In the genomic region with DNA sequence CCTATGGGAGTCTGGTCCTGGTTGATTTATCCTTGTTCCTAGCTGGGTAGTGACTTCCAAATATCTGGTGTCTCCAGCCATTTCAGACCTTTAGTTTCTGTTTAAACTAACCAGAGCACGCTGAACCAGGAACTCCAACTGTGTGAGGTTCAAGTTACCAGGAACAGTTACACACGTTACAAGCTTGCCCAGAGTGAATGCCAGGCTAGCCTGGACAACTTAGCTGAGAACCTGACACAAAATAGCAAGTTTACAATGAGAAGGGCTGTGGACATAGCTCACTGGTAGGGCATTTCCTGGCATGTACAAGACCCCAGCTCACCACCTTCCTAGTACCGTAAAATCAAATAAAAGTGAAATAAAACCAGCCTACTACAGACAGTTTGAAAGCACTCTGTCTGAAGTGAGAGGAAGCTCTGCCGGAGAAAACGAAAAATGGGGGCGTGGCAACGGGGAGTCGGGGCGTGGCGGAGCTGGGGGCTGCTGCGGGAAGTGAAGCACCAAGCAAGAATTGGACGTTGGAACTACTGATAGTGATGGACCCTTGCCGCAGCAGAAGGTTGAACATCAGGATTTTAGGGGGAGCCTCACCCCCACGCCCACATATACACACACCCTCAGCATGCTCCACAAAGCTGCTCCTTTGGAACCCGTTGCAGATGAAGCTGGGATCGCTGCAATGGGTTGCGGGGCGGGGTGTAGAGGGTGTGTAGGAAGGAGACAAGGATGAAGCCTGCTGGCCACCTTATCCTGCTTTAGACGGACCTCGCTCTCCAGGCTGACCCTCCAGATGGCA, we compare ENCODE assay signal across 7 mouse cellular contexts.
A peak's percentile ranks its signal among the peaks of the same experiment; 100 is the strongest.
DNase-seq lines count a peak whose midpoint lies in the region; ATAC-seq and TF ChIP-seq lines count a peak whose summit lies in the region.

No protein-coding gene starts in this region.

- TF ChIP-seq POLR2A in ES-Bruce4 (IDR thresholded peaks at IDR 0.05; ENCODE audit: insufficient read depth, low read length) = no peak

- ATAC-seq in forebrain, embryonic 14.5 days = peak; percentile 69
- ATAC-seq in hindbrain, embryonic 14.5 days (ENCODE audit: low FRiP score) = no peak
- no peak for ATAC-seq in liver, embryonic 16.5 days (ENCODE audit: low read depth)
- ATAC-seq in neural tube, embryonic 13.5 days (ENCODE audit: low read depth) = peak; percentile 29
- no peak for ATAC-seq in erythroblast, adult 5-6 weeks (replicated peaks; ENCODE audit: low FRiP score, poor library complexity, severe bottlenecking)

- peak overlapping the region; percentile 65 for H3K4me2 ChIP-seq in forebrain, embryonic 14.5 days (ENCODE audit: low read length)
- H3K4me2 ChIP-seq in hindbrain, embryonic 14.5 days (replicated peaks) = peak overlapping the region; percentile 55
- H3K4me2 ChIP-seq in liver, embryonic 16.5 days (ENCODE audit: low read depth, low read length) = peak overlapping the region; percentile 19; the same call in 1 of the 2 replicates
- peak overlapping the region; percentile 66 for H3K4me2 ChIP-seq in neural tube, embryonic 13.5 days

- WGBS in forebrain, embryonic 14.5 days = 5% methylated on average over 20 of the region's 20 CpGs
- 8% methylated on average over 20 of the region's 20 CpGs for WGBS in hindbrain, embryonic 14.5 days
- WGBS in liver, embryonic 16.5 days (ENCODE audit: insufficient replicate concordance) = 3% methylated on average over 20 of the region's 20 CpGs
- 7% methylated on average over 20 of the region's 20 CpGs for WGBS in neural tube, embryonic 13.5 days

- no peak overlapping the region for H3K27ac ChIP-seq in ES-Bruce4 (ENCODE audit: insufficient read depth, low read length)
- H3K27ac ChIP-seq in forebrain, embryonic 14.5 days (ENCODE audit: low read depth, low read length) = no peak overlapping the region
- H3K27ac ChIP-seq in hindbrain, embryonic 14.5 days = no peak overlapping the region
- no peak overlapping the region for H3K27ac ChIP-seq in liver, embryonic 16.5 days (ENCODE audit: low read length)
- H3K27ac ChIP-seq in neural tube, embryonic 13.5 days (replicated peaks) = peak overlapping the region; percentile 61

- no peaks in the 10 kb centered on the region for H3K4me1 ChIP-seq in ES-Bruce4 (ENCODE audit: control insufficient read depth, insufficient read depth, low read length)
- peaks cover 11% of the 10 kb centered on the region for H3K4me1 ChIP-seq in forebrain, embryonic 14.5 days (ENCODE audit: control insufficient read depth, insufficient read depth, low read length)
- H3K4me1 ChIP-seq in hindbrain, embryonic 14.5 days (replicated peaks; ENCODE audit: control insufficient read depth, insufficient read depth, low read length) = peaks cover 11% of the 10 kb centered on the region
- no peaks in the 10 kb centered on the region for H3K4me1 ChIP-seq in liver, embryonic 16.5 days (ENCODE audit: control insufficient read depth, low read depth, low read length)
- peaks cover 27% of the 10 kb centered on the region for H3K4me1 ChIP-seq in neural tube, embryonic 13.5 days (replicated peaks)

- TF ChIP-seq CTCF in ES-Bruce4 (IDR thresholded peaks at IDR 0.05; ENCODE audit: low read depth, low read length) = no peak

- DNase-seq in ZHBTc4 (ENCODE audit: low read depth, low spot score) = peak; percentile 54
- peak; percentile 37 for DNase-seq in forebrain, embryonic 14.5 days (ENCODE audit: low spot score)
- peak; percentile 45 for DNase-seq in hindbrain, embryonic 14.5 days (ENCODE audit: low spot score)

- no peaks in the 10 kb centered on the region for H3K36me3 ChIP-seq in ES-Bruce4 (ENCODE audit: control insufficient read depth, insufficient read depth, low read length, poor library complexity, severe bottlenecking)
- no peaks in the 10 kb centered on the region for H3K36me3 ChIP-seq in forebrain, embryonic 14.5 days (ENCODE audit: control insufficient read depth, insufficient read depth, low read length)
- no peaks in the 10 kb centered on the region for H3K36me3 ChIP-seq in hindbrain, embryonic 14.5 days (replicated peaks; ENCODE audit: control insufficient read depth, insufficient read depth)
- no peaks in the 10 kb centered on the region for H3K36me3 ChIP-seq in liver, embryonic 16.5 days (ENCODE audit: control insufficient read depth, insufficient read depth)
- H3K36me3 ChIP-seq in neural tube, embryonic 13.5 days = no peaks in the 10 kb centered on the region

- H3K4me3 ChIP-seq in ES-Bruce4 (ENCODE audit: low read depth, low read length) = peak overlapping the region; percentile 12
- peak overlapping the region; percentile 30 for H3K4me3 ChIP-seq in forebrain, embryonic 14.5 days (ENCODE audit: low read depth, low read length)
- H3K4me3 ChIP-seq in hindbrain, embryonic 14.5 days (replicated peaks; ENCODE audit: low read length) = peak overlapping the region; percentile 27
- no peak overlapping the region for H3K4me3 ChIP-seq in liver, embryonic 16.5 days (ENCODE audit: low read depth, low read length)
- peak overlapping the region; percentile 33 for H3K4me3 ChIP-seq in neural tube, embryonic 13.5 days

- no peak for TF ChIP-seq EP300 in ES-Bruce4 (IDR thresholded peaks at IDR 0.05; ENCODE audit: insufficient read depth, low read depth, low read length)

- no peaks in the 10 kb centered on the region; the same call in 1 of the 2 replicates for H3K27me3 ChIP-seq in ES-Bruce4 (ENCODE audit: control insufficient read depth, insufficient read depth, low read length, poor library complexity, severe bottlenecking)
- H3K27me3 ChIP-seq in forebrain, embryonic 14.5 days (replicated peaks; ENCODE audit: control insufficient read depth, insufficient read depth, low read length) = no peaks in the 10 kb centered on the region
- no peaks in the 10 kb centered on the region for H3K27me3 ChIP-seq in hindbrain, embryonic 14.5 days (ENCODE audit: control insufficient read depth, insufficient read depth, low read length)
- peaks cover 2% of the 10 kb centered on the region; the same call in 1 of the 2 replicates for H3K27me3 ChIP-seq in liver, embryonic 16.5 days (ENCODE audit: control insufficient read depth, insufficient read depth, low read depth, low read length)
- peaks cover 15% of the 10 kb centered on the region; the same call in 1 of the 2 replicates for H3K27me3 ChIP-seq in neural tube, embryonic 13.5 days

- H3K9ac ChIP-seq in ES-Bruce4 (ENCODE audit: low read depth, poor library complexity, severe bottlenecking) = no peak overlapping the region
- peak overlapping the region; percentile 54 for H3K9ac ChIP-seq in forebrain, embryonic 14.5 days (ENCODE audit: low read length)
- peak overlapping the region; percentile 40; the same call in 1 of the 2 replicates for H3K9ac ChIP-seq in hindbrain, embryonic 14.5 days
- H3K9ac ChIP-seq in liver, embryonic 16.5 days (ENCODE audit: low read depth, low read length) = no peak overlapping the region
- peak overlapping the region; percentile 62 for H3K9ac ChIP-seq in neural tube, embryonic 13.5 days

- no peaks in the 10 kb centered on the region for H3K9me3 ChIP-seq in ES-Bruce4 (replicated peaks; ENCODE audit: control insufficient read depth, insufficient read depth, low read length, poor library complexity, severe bottlenecking)
- no peaks in the 10 kb centered on the region for H3K9me3 ChIP-seq in forebrain, embryonic 14.5 days (replicated peaks; ENCODE audit: control insufficient read depth, low read length)
- H3K9me3 ChIP-seq in hindbrain, embryonic 14.5 days (ENCODE audit: control insufficient read depth, low read length) = no peaks in the 10 kb centered on the region
- H3K9me3 ChIP-seq in liver, embryonic 16.5 days (replicated peaks; ENCODE audit: control insufficient read depth, low read length) = no peaks in the 10 kb centered on the region
- H3K9me3 ChIP-seq in neural tube, embryonic 13.5 days = no peaks in the 10 kb centered on the region

Comparison
In these comparisons a context has a peak if more than half of its experiments do, and no peak if none do; other contexts are left out.
1. H3K9ac ChIP-seq: peak in forebrain, embryonic 14.5 days (single experiment), hindbrain, embryonic 14.5 days (single experiment) and neural tube, embryonic 13.5 days (single experiment); none in ES-Bruce4 (single experiment) and liver, embryonic 16.5 days (single experiment).
2. ATAC-seq: peak in forebrain, embryonic 14.5 days (single experiment) and neural tube, embryonic 13.5 days (single experiment); none in hindbrain, embryonic 14.5 days (single experiment), liver, embryonic 16.5 days (single experiment) and erythroblast, adult 5-6 weeks (single experiment).
3. Peak in every context shown above with its lines, with median percentiles within 50 percentile points of each other: DNase-seq and H3K4me2 ChIP-seq.